Mouse (Mus musculus) neural tube, embryonic 11.5 days (tissue): ENCODE measurements around the gene Olfr738. TPM values are rescaled to one million over a fixed set of nuclear protein-coding genes. Genes with fewer than 3 reads are reported as not detected.

Experiments
- ATAC-seq: fragments of 200-750 bp; cut with Nextera tagmentation; 2 replicates; pipeline ENCODE4 v1.8.0; 2017; ENCODE audit warnings: moderate number of reproducible peaks, mild to moderate bottlenecking, moderate TSS enrichment, moderate library complexity; ENCODE audit not compliant: insufficient read depth, low FRiP score, low TSS enrichment
- DNase-seq: peaks from one replicate; pipeline ENCODE4 v3.0.0-alpha.2; 2015; ENCODE audit warnings: low spot score
- H3K27ac ChIP-seq: fragments of 300-500 bp; sonication (generic); 2 replicates; pipeline ENCODE4 v1.5.1; 2014; ENCODE audit warnings: low read depth, mild to moderate bottlenecking, low read length
- H3K27me3 ChIP-seq: fragments of 300-500 bp; sonication (generic); 2 replicates; pipeline ENCODE4 v1.6.1; 2014; ENCODE audit warnings: mild to moderate bottlenecking, low read length, mixed read lengths; ENCODE audit not compliant: control insufficient read depth, insufficient read depth
- H3K36me3 ChIP-seq: fragments of 300-500 bp; sonication (generic); 2 replicates; pipeline ENCODE4 v1.6.1; 2014; ENCODE audit warnings: mild to moderate bottlenecking, low read length, moderate library complexity, mixed read lengths; ENCODE audit not compliant: control insufficient read depth, insufficient read depth
- H3K4me1 ChIP-seq: fragments of 300-500 bp; sonication (generic); 2 replicates; pipeline ENCODE4 v1.6.1; 2014; ENCODE audit warnings: low read length, mixed read lengths; ENCODE audit not compliant: control insufficient read depth, insufficient read depth
- H3K4me2 ChIP-seq: fragments of 300-500 bp; sonication (generic); 2 replicates; pipeline ENCODE4 v1.6.1; 2014; ENCODE audit warnings: low read depth, mild to moderate bottlenecking, moderate library complexity
- H3K4me3 ChIP-seq: fragments of 300-500 bp; sonication (generic); 2 replicates; pipeline ENCODE4 v1.5.1; 2014; ENCODE audit warnings: low read depth, low read length
- H3K9ac ChIP-seq: fragments of 300-500 bp; sonication (generic); 2 replicates; pipeline ENCODE4 v1.6.1; 2014; ENCODE audit warnings: mild to moderate bottlenecking, low read length
- H3K9me3 ChIP-seq: fragments of 300-500 bp; sonication (generic); 2 replicates; pipeline ENCODE4 v1.6.1; 2016; ENCODE audit warnings: low read length; ENCODE audit not compliant: control insufficient read depth
- WGBS: fragments of 180-500 bp; shearing (Covaris S2); extraction: QIAGEN DNeasy Blood & Tissue Kit; methylation state at CpG from one replicate; pipeline ENCODE4 v1.1.7; 2014; 5-methylcytosine and 5-hydroxymethylcytosine counted together
- polyA plus RNA-seq: library from polyadenylated mRNA; unstranded; fragments of >200 nt; fragmentation: Nextera tagmentation; extraction: Ambion mirVana; gene quantifications from 2 replicates; pipeline ENCODE4 v1.2.1, GENCODE M21; 2014

Gene Olfr738
- not detected in 2 replicates for polyA plus RNA-seq

DNA sequence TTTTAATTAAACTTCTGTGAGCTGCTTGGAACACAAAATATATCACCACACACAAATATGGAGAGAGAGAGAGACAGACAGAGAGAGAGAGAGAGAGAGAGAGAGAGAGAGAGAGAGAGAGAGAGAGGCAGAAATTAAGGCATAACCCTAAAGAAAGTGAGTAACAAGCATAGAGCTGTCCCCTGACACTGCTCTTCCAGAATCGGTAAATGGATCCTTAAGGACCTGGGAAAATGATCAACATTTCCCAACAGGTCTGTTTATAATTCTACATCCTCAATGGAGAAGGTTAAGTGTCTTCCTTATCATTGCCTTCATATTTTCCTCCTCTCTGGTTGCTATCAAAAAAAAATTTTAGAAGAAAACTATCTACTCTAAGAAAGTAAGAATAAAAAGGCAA lies at the start of gene Olfr738:
TSS of gene Olfr738 (plus strand) at position 301 of the 400 bp plus-strand sequence.
- ATAC-seq (no peak), DNase-seq (no peak)
- no peaks in the 10 kb centered on the region for H3K27me3 ChIP-seq

DNA sequence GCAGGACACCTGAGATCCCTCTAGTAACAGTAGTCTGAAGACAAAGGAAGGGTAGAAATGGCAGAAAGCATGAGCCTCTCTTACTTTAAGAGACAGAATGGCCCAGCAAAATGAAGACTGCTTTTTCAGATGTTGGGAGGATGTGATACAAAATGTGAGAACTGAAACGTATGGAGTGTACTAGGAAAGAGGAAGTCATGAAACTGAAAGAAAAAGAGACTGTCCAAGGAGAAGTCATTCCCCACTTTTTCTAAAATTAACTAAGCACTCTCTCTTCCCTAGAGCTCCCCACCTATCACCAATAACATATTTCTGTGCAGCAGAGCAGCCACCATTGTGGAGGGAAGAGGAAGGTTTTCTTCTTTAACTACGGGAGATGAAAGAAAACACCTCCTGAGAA lies 49.8 kb upstream of the Olfr738 start, which contains the start of gene Tlr11:
TSS of gene Tlr11 (plus strand) at position 322 of the 400 bp plus-strand sequence.
- Histone ChIP-seq H3K4me2 (no peak within 1 kb of the TSS), H3K27ac (no peak within 1 kb of the TSS), H3K4me1 (no peaks in the 10 kb centered on the region), H3K27me3 (no peaks in the 10 kb centered on the region), H3K4me3 (no peak within 1 kb of the TSS), H3K9me3 (no peaks in the 10 kb centered on the region), H3K36me3 (no peaks in the 10 kb centered on the region), H3K9ac (no peak within 1 kb of the TSS)
- WGBS: 91% methylated on average over 2 of the region's 2 CpGs
- ATAC-seq (no peak), DNase-seq (no peak)

More for the DNA sequence above, at the start of gene Olfr738:
- H3K9me3 ChIP-seq: no peaks in the 10 kb centered on the region
- 91% methylated on average over 1 of the region's 1 CpGs for WGBS
- no peaks in the 10 kb centered on the region for H3K4me1 ChIP-seq
- no peaks in the 10 kb centered on the region for H3K36me3 ChIP-seq
- H3K4me3 ChIP-seq: no peak within 1 kb of the TSS
- no peak within 1 kb of the TSS for H3K4me2 ChIP-seq
- H3K27ac ChIP-seq: no peak within 1 kb of the TSS
- H3K9ac ChIP-seq: no peak within 1 kb of the TSS

- H3K9ac ChIP-seq: no peak overlapping the region
- 85% methylated on average over 3 of the region's 3 CpGs for WGBS
- no peak for DNase-seq
- H3K36me3 ChIP-seq: no peaks in the 10 kb centered on the region
- no peak overlapping the region for H3K4me3 ChIP-seq
- H3K4me1 ChIP-seq: no peaks in the 10 kb centered on the region
- H3K4me2 ChIP-seq: no peak overlapping the region
- ATAC-seq: no peak
- no peaks in the 10 kb centered on the region for H3K27me3 ChIP-seq
- H3K9me3 ChIP-seq: no peaks in the 10 kb centered on the region
- H3K27ac ChIP-seq: no peak overlapping the region
Measured at GRCm38 (mm10) chr14:50360480-50360879, 46.9 kb upstream of the Olfr738 start.

DNA sequence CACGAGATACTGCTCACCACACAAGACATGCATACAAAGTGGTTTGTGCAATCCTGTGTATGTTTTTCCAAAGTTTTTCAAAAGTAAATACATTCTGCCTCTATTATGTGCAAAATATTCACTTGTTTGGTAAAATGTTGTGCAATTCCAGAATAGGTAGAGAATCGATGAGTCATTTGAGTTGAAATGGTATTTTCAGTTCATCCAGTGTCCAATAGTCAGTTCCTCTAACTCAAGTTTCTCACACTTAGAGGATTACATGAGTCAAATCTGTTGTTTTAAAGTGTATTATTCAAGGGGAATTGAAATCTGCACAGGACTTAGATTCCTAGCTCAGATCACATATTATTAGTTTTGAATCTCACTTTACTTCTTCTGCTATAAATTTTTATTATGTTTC lies 43.8 kb upstream of the Olfr738 start:
- Histone ChIP-seq H3K27me3 (no peaks in the 10 kb centered on the region), H3K9me3 (no peaks in the 10 kb centered on the region), H3K27ac (no peak overlapping the region), H3K36me3 (no peaks in the 10 kb centered on the region), H3K9ac (no peak overlapping the region), H3K4me1 (no peaks in the 10 kb centered on the region), H3K4me3 (no peak overlapping the region), H3K4me2 (no peak overlapping the region)
- ATAC-seq (no peak), DNase-seq (no peak)
- WGBS: 89% methylated on average over 2 of the region's 2 CpGs

- Histone ChIP-seq H3K4me3 (no peak within 1 kb of the TSS), H3K27ac (no peak within 1 kb of the TSS), H3K36me3 (no peaks in the 10 kb centered on the region), H3K27me3 (no peaks in the 10 kb centered on the region), H3K4me1 (no peaks in the 10 kb centered on the region), H3K9me3 (no peaks in the 10 kb centered on the region), H3K9ac (no peak within 1 kb of the TSS), H3K4me2 (no peak within 1 kb of the TSS)
- DNase-seq (no peak), ATAC-seq (no peak)
- WGBS: 89% methylated on average over 2 of the region's 2 CpGs
Measured at GRCm38 (mm10) chr14:50380863-50381262, 26.5 kb upstream of the Olfr738 start, which contains the start of gene Olfr736. Olfr736 (plus strand) TSS chr14:50381163.

GRCm38 (mm10) chr14:50418326-50418725 lies 11.0 kb downstream of the Olfr738 start, which contains the start of gene Olfr739:
Olfr739 (plus strand) TSS chr14:50418626.
- Histone ChIP-seq H3K36me3 (no peaks in the 10 kb centered on the region), H3K9me3 (no peaks in the 10 kb centered on the region), H3K4me1 (no peaks in the 10 kb centered on the region), H3K27me3 (no peaks in the 10 kb centered on the region), H3K4me2 (no peak within 1 kb of the TSS), H3K4me3 (no peak within 1 kb of the TSS), H3K27ac (no peak within 1 kb of the TSS), H3K9ac (no peak within 1 kb of the TSS)
- DNase-seq: no peak
- 68% methylated on average over 2 of the region's 2 CpGs for WGBS
- ATAC-seq: no peak

- DNase-seq: no peak
- Histone ChIP-seq H3K36me3 (no peaks in the 10 kb centered on the region), H3K9me3 (no peaks in the 10 kb centered on the region), H3K27ac (no peak within 1 kb of the TSS), H3K4me2 (no peak within 1 kb of the TSS), H3K4me3 (no peak within 1 kb of the TSS), H3K4me1 (no peaks in the 10 kb centered on the region), H3K27me3 (no peaks in the 10 kb centered on the region), H3K9ac (no peak within 1 kb of the TSS)
- ATAC-seq: no peak
- WGBS: 85% methylated on average over 3 of the region's 3 CpGs
Measured at GRCm38 (mm10) chr14:50445245-50445644, 37.9 kb downstream of the Olfr738 start, which contains the start of gene Olfr740. Olfr740 (plus strand) TSS chr14:50445545.

Other genes starting within 250 kb of the Olfr738 start
- gene Olfr730, start 219.4 kb upstream of the Olfr738 start, polyA plus RNA-seq: not detected in 2 replicates
- gene Olfr731, start 165.7 kb upstream of the Olfr738 start, polyA plus RNA-seq: not detected in 2 replicates
- not detected in 2 replicates for gene Olfr732, start 123.4 kb upstream of the Olfr738 start, polyA plus RNA-seq
- gene Olfr733, start 106.0 kb upstream of the Olfr738 start, polyA plus RNA-seq: not detected in 2 replicates
- not detected in 2 replicates for gene Olfr734, start 80.8 kb upstream of the Olfr738 start, polyA plus RNA-seq
- gene Olfr735, start 58.7 kb upstream of the Olfr738 start, polyA plus RNA-seq: not detected in 2 replicates
- gene Tlr11, start 49.7 kb upstream of the Olfr738 start, polyA plus RNA-seq: not detected in 2 replicates
- not detected in 2 replicates for gene Olfr736, start 26.4 kb upstream of the Olfr738 start, polyA plus RNA-seq
- gene Olfr739, start 11.1 kb downstream of the Olfr738 start, polyA plus RNA-seq: not detected in 2 replicates
- not detected in 2 replicates for gene Olfr740, start 38.0 kb downstream of the Olfr738 start, polyA plus RNA-seq
- gene Olfr741, start 65.2 kb downstream of the Olfr738 start, polyA plus RNA-seq: not detected in 2 replicates
- gene Olfr742, start 96.0 kb downstream of the Olfr738 start, polyA plus RNA-seq: not detected in 2 replicates
- gene Olfr743, start 114.3 kb downstream of the Olfr738 start, polyA plus RNA-seq: not detected in 2 replicates
- gene Olfr744, start 207.3 kb downstream of the Olfr738 start, polyA plus RNA-seq: not detected in 2 replicates
- gene Olfr745, start 231.8 kb downstream of the Olfr738 start, polyA plus RNA-seq: not detected in 2 replicates
- gene Olfr746, start 239.5 kb downstream of the Olfr738 start, polyA plus RNA-seq: not detected in 2 replicates